Mouse (Mus musculus): ENCODE data around the gene Arid1b.

- no peak for TF ChIP-seq CTCF (IDR thresholded peaks at IDR 0.05)
- TF ChIP-seq EP300 (IDR thresholded peaks at IDR 0.05), result no peak
Observed at GRCm38 (mm10) chr17:5107501-5107900, 113.4 kb downstream of the Arid1b start.

Measured in lung, postnatal 0 days (tissue).